Mouse (Mus musculus) CH12.LX (cell line): Measurements from ENCODE around the gene Cnksr3. TPM values are rescaled to one million over a fixed set of nuclear protein-coding genes. Genes with fewer than 3 reads are reported as not detected.
A peak's percentile ranks its signal among the peaks of the same experiment; 100 is the strongest.

Experiments used
- DNase-seq: peaks from one replicate; pipeline ENCODE4 v3.0.0-alpha.2; 2013; ENCODE audit errors: extremely low read depth
- H3K27ac ChIP-seq: 2 replicates; pipeline ENCODE4 v1.5.1; 2012; ENCODE audit warnings: low read depth, mild to moderate bottlenecking, control low read depth, moderate library complexity; ENCODE audit not compliant: insufficient read depth
- H3K27me3 ChIP-seq: replicated peaks from 2 replicates; pipeline ENCODE3; 2012; ENCODE audit warnings: inconsistent platforms
- H3K36me3 ChIP-seq, 2 experiments: replicated peaks in 1 of 2; 2 replicates each; pipeline versions ENCODE3 to v1.6.1; 2012; ENCODE audit warnings: inconsistent platforms in 1 of 2, low read length in 1 of 2, mild to moderate bottlenecking in 1 of 2, mixed read lengths in 1 of 2, moderate library complexity in 1 of 2; ENCODE audit not compliant: control insufficient read depth in 1 of 2, insufficient read depth in 1 of 2
- H3K4me1 ChIP-seq, 2 experiments: 2 replicates each; pipeline ENCODE4 v1.6.1; 2012; ENCODE audit warnings: inconsistent platforms in 1 of 2, moderate library complexity in 1 of 2; ENCODE audit not compliant: insufficient read depth in 2 of 2, control insufficient read depth in 1 of 2
- H3K4me2 ChIP-seq: 2 replicates; pipeline ENCODE4 v1.6.1; 2012; ENCODE audit warnings: low read depth, mild to moderate bottlenecking, control low read depth; ENCODE audit not compliant: poor library complexity, insufficient read depth, severe bottlenecking
- H3K4me3 ChIP-seq, 3 experiments: fragments of 150-350 bp in 1 of 3; sonication (generic) in 1 of 3; replicated peaks in 1 of 3; 2 replicates each; pipeline versions ENCODE3 to v1.5.1; 2011 to 2012; ENCODE audit warnings: low read depth in 2 of 3, low read length in 2 of 3, mild to moderate bottlenecking in 2 of 3, moderate library complexity in 2 of 3, control low read depth in 1 of 3, improper control_type of control experiment in 1 of 3, inconsistent platforms in 1 of 3, mixed read lengths in 1 of 3; ENCODE audit not compliant: poor library complexity in 1 of 3
- H3K79me2 ChIP-seq: replicated peaks from 2 replicates; pipeline ENCODE4 v1.6.1; 2012; ENCODE audit warnings: mild to moderate bottlenecking, moderate library complexity; ENCODE audit not compliant: control insufficient read depth, poor library complexity, insufficient read depth, severe bottlenecking; ENCODE audit errors: extremely low read depth
- H3K9ac ChIP-seq: 2 replicates; pipeline ENCODE4 v1.6.1; 2012; ENCODE audit warnings: low read depth, mild to moderate bottlenecking, control low read depth, moderate library complexity; ENCODE audit not compliant: insufficient read depth
- H3K9me3 ChIP-seq: replicated peaks from 2 replicates; pipeline ENCODE3; 2012; ENCODE audit warnings: low read length, inconsistent platforms, mixed read lengths
- BHLHE40 ChIP-seq: IDR thresholded peaks from 2 replicates; pipeline ENCODE4 v1.6.1; 2011; ENCODE audit warnings: mild to moderate bottlenecking, low read depth, low read length, improper control_type of control experiment
- CHD1 ChIP-seq: IDR thresholded peaks from 2 replicates; pipeline ENCODE4 v1.6.1; 2012; ENCODE audit warnings: low read depth, low read length, improper control_type of control experiment, inconsistent platforms
- CHD2 ChIP-seq: IDR thresholded peaks from 2 replicates; pipeline ENCODE4 v1.6.1; 2011; ENCODE audit warnings: low read length, improper control_type of control experiment
- CTCF ChIP-seq, 2 experiments: IDR thresholded peaks in 1 of 2; conservative IDR thresholded peaks in 1 of 2; 2 replicates each; pipeline ENCODE4 v1.5.1; 2011 to 2012; ENCODE audit warnings: low read depth in 2 of 2, low read length in 2 of 2, improper control_type of control experiment in 1 of 2, inconsistent platforms in 1 of 2, mild to moderate bottlenecking in 1 of 2, moderate library complexity in 1 of 2
- ETS1 ChIP-seq: conservative IDR thresholded peaks from 2 replicates; pipeline ENCODE4 v1.6.1; 2012; ENCODE audit warnings: low read depth, mild to moderate bottlenecking, inconsistent platforms, low read length, improper control_type of control experiment, moderate library complexity
- HCFC1 ChIP-seq: IDR thresholded peaks from 2 replicates; pipeline ENCODE4 v1.6.1; 2012; ENCODE audit warnings: low read depth, mild to moderate bottlenecking, inconsistent platforms, low read length, improper control_type of control experiment
- IRF4 ChIP-seq: IDR thresholded peaks from 2 replicates; pipeline ENCODE4 v1.6.1; 2014; ENCODE audit warnings: low read depth, mild to moderate bottlenecking, inconsistent platforms, low read length, improper control_type of control experiment
- JUND ChIP-seq: conservative IDR thresholded peaks from 2 replicates; pipeline ENCODE4 v1.6.1; 2011; ENCODE audit warnings: low read depth, low read length, improper control_type of control experiment
- MAZ ChIP-seq: IDR thresholded peaks from 2 replicates; pipeline ENCODE4 v1.6.1; 2012; ENCODE audit warnings: low read depth, mild to moderate bottlenecking, inconsistent platforms, low read length, improper control_type of control experiment, moderate library complexity
- MEF2A ChIP-seq: IDR thresholded peaks from 2 replicates; pipeline ENCODE4 v1.6.1; 2014; ENCODE audit warnings: low read depth, mild to moderate bottlenecking, inconsistent platforms, low read length, improper control_type of control experiment, borderline replicate concordance
- MYC ChIP-seq: IDR thresholded peaks from 2 replicates; pipeline ENCODE4 v1.6.1; 2011; ENCODE audit warnings: low read depth, mild to moderate bottlenecking, improper control_type of control experiment, low read length
- NELFE ChIP-seq: IDR thresholded peaks from 2 replicates; pipeline ENCODE4 v1.6.1; 2011; ENCODE audit warnings: low read depth, low read length, improper control_type of control experiment
- PAX5 ChIP-seq: IDR thresholded peaks from 2 replicates; pipeline ENCODE4 v1.6.1; 2012; ENCODE audit warnings: low read length, inconsistent platforms, mixed read lengths
- POLR2A ChIP-seq: IDR thresholded peaks from 2 replicates; pipeline ENCODE4 v1.6.1; 2011; ENCODE audit warnings: low read depth, mild to moderate bottlenecking, improper control_type of control experiment, low read length
- RCOR1 ChIP-seq: conservative IDR thresholded peaks from 2 replicates; pipeline ENCODE4 v1.6.1; 2012; ENCODE audit warnings: low read depth, mild to moderate bottlenecking, inconsistent platforms, low read length, improper control_type of control experiment
- SMC3 ChIP-seq: IDR thresholded peaks from 2 replicates; pipeline ENCODE4 v1.6.1; 2011; ENCODE audit warnings: low read depth, low read length, improper control_type of control experiment
- TBP ChIP-seq: conservative IDR thresholded peaks from 2 replicates; pipeline ENCODE4 v1.6.1; 2011; ENCODE audit warnings: low read depth, low read length, improper control_type of control experiment
- USF2 ChIP-seq: conservative IDR thresholded peaks from 2 replicates; pipeline ENCODE4 v1.6.1; 2011; ENCODE audit warnings: low read depth, low read length, improper control_type of control experiment
- ZC3H11A ChIP-seq: IDR thresholded peaks from 2 replicates; pipeline ENCODE4 v1.6.1; 2012; ENCODE audit warnings: low read depth, mild to moderate bottlenecking, inconsistent platforms, low read length, improper control_type of control experiment
- ZKSCAN1 ChIP-seq: IDR thresholded peaks from 2 replicates; pipeline ENCODE4 v1.6.1; 2012; ENCODE audit warnings: low read depth, inconsistent platforms, low read length, improper control_type of control experiment, borderline replicate concordance
- ZMIZ1 ChIP-seq: IDR thresholded peaks from 2 replicates; pipeline ENCODE4 v1.6.1; 2012; ENCODE audit warnings: low read depth, mild to moderate bottlenecking, inconsistent platforms, low read length, improper control_type of control experiment
- dilution Hi-C: fragments of 300-500 bp; cut with MboI; formaldehyde crosslinking; loops from 2 replicates; pipeline ENCODE4 v1.14.3; 2020; ENCODE audit warnings: low sequenced_read_pairs; ENCODE audit not compliant: extremely low pct_unique_long_range_greater_than_20kb, extremely low pct_ligation_motif_present
- in situ Hi-C: fragments of 300-500 bp; cut with MboI; formaldehyde crosslinking; loops from 3 replicates; pipeline ENCODE4 v1.14.3; 2019; ENCODE audit warnings: low sequenced_read_pairs, low pct_ligation_motif_present, low pct_unique_long_range_greater_than_20kb, mixed read lengths
- polyA plus RNA-seq: library from polyadenylated mRNA; unstranded; fragments of >175 nt; gene quantifications from 2 replicates; pipeline ENCODE4 v1.2.1, GENCODE M21; 2012; ENCODE audit warnings: low read depth; ENCODE audit not compliant: insufficient read length
- total RNA-seq, 2 experiments: library from RNA; depleted of rRNA; stranded (reverse); fragments of 300-350 nt in 1 of 2; fragments of >200 nt in 1 of 2; gene quantifications; 2 replicates each; pipeline ENCODE4 v1.2.3; 2012 to 2014

The Cnksr3 gene
- total and polyA plus RNA-seq, 3 experiments, result 0.72 to 3.9 (median 2.9) TPM

GRCm38 (mm10) chr10:7260166-7261108, 48.4 kb upstream of the Cnksr3 start:
- Histone ChIP-seq H3K4me3 (no peak overlapping the region), H3K27me3 (no peaks in the 10 kb centered on the region), H3K9ac (no peak overlapping the region), H3K27ac (no peak overlapping the region)
- dilution Hi-C loops, result no loop called here
- TF ChIP-seq NELFE, result no peak
- no peak for TF ChIP-seq RCOR1
- 0 out of 2 replicates have a peak, but pooled peaks have one; percentile 25 for TF ChIP-seq CHD2
- TF ChIP-seq HCFC1, result peak; percentile 69
- TF ChIP-seq PAX5, result no peak
- no peak for TF ChIP-seq ZMIZ1
- TF ChIP-seq TBP, result no peak
- TF ChIP-seq CHD1, result no peak
- no peak for TF ChIP-seq ZKSCAN1
- TF ChIP-seq JUND, result no peak
- TF ChIP-seq, all 38 proteins: peak for 2
- Histone ChIP-seq H3K4me2 (no peak overlapping the region), H3K36me3 (no peaks in the 10 kb centered on the region), H3K9me3 (peaks cover 5% of the 10 kb centered on the region), H3K4me1 (peaks cover 0 to 19% of the 10 kb centered on the region in 2 experiments; a peak in 2 of 4 replicates), H3K79me2 (no peaks in the 10 kb centered on the region)
- in situ Hi-C loops, result no loop called here
- peak; percentile 33 for DNase-seq

GRCm38 (mm10) chr10:7258607-7259006, 46.6 kb upstream of the Cnksr3 start:
- no peak overlapping the region for H3K27ac ChIP-seq
- H3K9ac ChIP-seq, result no peak overlapping the region
- dilution Hi-C loops (no loop called here), in situ Hi-C loops (no loop called here)
- peaks cover 4% of the 10 kb centered on the region for H3K9me3 ChIP-seq
- no peak overlapping the region for H3K4me3 ChIP-seq
- DNase-seq, result no peak
- no peak for TF ChIP-seq CHD1
- H3K27me3 ChIP-seq, result no peaks in the 10 kb centered on the region
- no peak overlapping the region for H3K4me2 ChIP-seq
- H3K79me2 ChIP-seq, result no peaks in the 10 kb centered on the region
- H3K36me3 ChIP-seq, result no peaks in the 10 kb centered on the region
- peaks cover 0 to 11% of the 10 kb centered on the region in 2 experiments; a peak in 2 of 4 replicates for H3K4me1 ChIP-seq

DNA sequence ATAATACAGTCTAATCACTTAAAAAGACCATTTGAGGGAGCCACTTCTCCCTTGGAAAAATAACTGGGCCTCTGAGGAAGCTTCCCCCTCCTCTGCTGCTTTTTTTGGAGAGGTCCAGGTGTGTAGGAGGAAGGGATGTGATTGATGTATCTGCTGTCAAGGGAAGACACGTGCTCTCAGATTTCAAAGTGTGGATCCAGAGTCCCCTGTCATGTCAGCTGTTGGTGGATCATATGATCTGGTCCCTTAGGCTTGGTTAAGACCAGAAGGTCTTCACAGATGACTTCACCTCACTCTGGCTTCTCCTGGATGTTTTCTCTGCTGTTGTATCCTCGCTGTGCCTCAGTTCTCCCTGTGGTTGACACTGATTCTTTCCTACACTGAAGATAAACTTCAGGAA, 38.4 kb upstream of the Cnksr3 start:
- Histone ChIP-seq H3K9me3 (no peaks in the 10 kb centered on the region), H3K36me3 (no peaks in the 10 kb centered on the region), H3K9ac (no peak overlapping the region), H3K4me3 (no peak overlapping the region), H3K27ac (no peak overlapping the region), H3K27me3 (no peaks in the 10 kb centered on the region), H3K4me2 (no peak overlapping the region)
- dilution Hi-C loops (no loop called here), in situ Hi-C loops (no loop called here)
- DNase-seq, result no peak
- TF ChIP-seq BHLHE40, result no peak
- TF ChIP-seq CTCF (conservative IDR thresholded peaks at IDR 0.05 in 1 of 2, IDR thresholded peaks at IDR 0.05 in 1 of 2; ENCODE audit: low read depth in 2 of 2, low read length in 2 of 2), result no peak
- no peak for TF ChIP-seq POLR2A
- TF ChIP-seq HCFC1, result no peak
- TF ChIP-seq MEF2A, result no peak
- no peak for TF ChIP-seq ZC3H11A
- no peak for TF ChIP-seq USF2
- TF ChIP-seq JUND, result no peak
- TF ChIP-seq MYC, result no peak
- TF ChIP-seq IRF4, result no peak
- no peak for TF ChIP-seq NELFE
- no peak for TF ChIP-seq MAZ
- TF ChIP-seq ZMIZ1, result no peak
- no peak for TF ChIP-seq ETS1
- TF ChIP-seq SMC3, result no peak
- TF ChIP-seq, all 38 proteins: peak for 0
- Histone ChIP-seq H3K4me1 (no peaks in the 10 kb centered on the region), H3K79me2 (no peaks in the 10 kb centered on the region)
